In the genomic region with DNA sequence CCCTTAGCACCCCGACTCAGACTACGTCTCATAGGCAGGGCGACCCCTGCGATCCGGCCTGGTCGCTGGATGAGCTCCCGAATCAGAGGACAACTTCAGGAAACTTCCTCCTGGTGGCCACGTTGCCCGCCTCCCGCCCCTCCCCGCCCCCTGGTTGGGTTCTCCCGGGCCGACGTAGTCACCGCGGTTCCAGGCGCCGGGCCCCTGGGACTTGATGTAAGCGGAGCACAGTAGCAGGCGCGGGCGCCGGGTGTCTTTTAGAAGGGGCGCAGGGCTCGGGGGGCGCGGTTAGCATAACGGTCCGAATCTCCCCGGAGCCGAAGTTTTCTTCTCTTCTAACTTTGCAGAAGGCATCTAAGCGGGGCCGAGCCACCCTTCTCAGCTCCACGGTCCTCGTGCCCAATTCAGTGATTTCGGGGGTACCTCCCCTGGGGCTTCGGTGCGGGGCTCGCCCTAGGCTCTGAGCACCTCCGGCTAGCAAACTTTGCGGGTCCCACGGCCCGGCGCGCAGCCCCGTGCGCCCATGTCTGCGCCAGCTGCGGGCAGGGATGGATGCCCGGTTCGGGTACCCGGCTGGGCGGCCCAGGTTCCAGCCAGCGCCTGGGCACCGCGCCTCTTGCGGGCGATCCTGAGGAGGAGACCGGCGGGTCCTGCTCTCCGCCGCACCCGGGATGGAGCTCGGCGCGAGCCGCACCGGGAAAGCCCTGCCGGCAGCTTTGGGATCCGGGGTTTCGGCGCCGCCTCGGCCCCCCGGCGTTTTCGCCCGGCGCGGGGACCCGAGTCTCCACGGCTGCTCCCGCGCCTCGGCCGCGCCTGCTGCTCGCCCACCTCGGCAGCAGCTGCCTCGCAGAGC, we compare ENCODE assay signal across 9 mouse cellular contexts. TPM values are rescaled to one million over a fixed set of nuclear protein-coding genes. Genes with fewer than 3 reads are reported as not detected.
DNase-seq lines count a peak whose midpoint lies in the region; ATAC-seq lines count a peak whose summit lies in the region.
"Had no signal": no experiment of that assay in that cellular context is flagged by ENCODE, and none has a peak within 500 bp of the region (broad histone marks: within the 10 kb centered on the region; RNA-seq: fewer than 3 reads in every experiment).

No protein-coding gene starts in this region.

- H3K36me3 ChIP-seq in liver, embryonic 11.5 days (ENCODE audit: control insufficient read depth, insufficient read depth, low read length), result no peaks in the 10 kb centered on the region

- H3K4me2 ChIP-seq in liver, embryonic 11.5 days, result peak overlapping the region; percentile 75

- ATAC-seq in liver, embryonic 11.5 days (replicated peaks; ENCODE audit: low FRiP score), result no peak

- peaks cover 2% of the 10 kb centered on the region; the same call in 1 of the 2 replicates for H3K4me1 ChIP-seq in liver, embryonic 11.5 days (replicated peaks; ENCODE audit: control insufficient read depth, insufficient read depth, low read length)

- WGBS in liver, embryonic 11.5 days, result 3% methylated on average over 89 of the region's 90 CpGs

- peak; percentile 44 for DNase-seq in gastrocnemius, postnatal 10 days
- no peak for DNase-seq in gastrocnemius, postnatal 36 days
- DNase-seq in thymus, postnatal 4 days, result peak; percentile 42
- DNase-seq in thymus, postnatal 25 days, result no peak
- DNase-seq in heart, postnatal 36 days, result peak; percentile 14 to 21
- DNase-seq in liver, embryonic 11.5 days (ENCODE audit: low spot score), result peak; percentile 61
- DNase-seq in retina, embryonic 14.5 days (ENCODE audit: low spot score), result peak; percentile 63
- no peak for DNase-seq in gastrocnemius, adult 8-10 months (ENCODE audit: low spot score in 2 of 2)

- intact Hi-C loops in gastrocnemius, postnatal 36 days (cut with DNase I), result loop anchor here (5.0 kb wide), 4 partner anchors 74 to 216 kb away; no protein-coding TSS in a partner anchor
- intact Hi-C loops in heart, postnatal 36 days (cut with DNase I), result loop anchor here (2.0 kb wide), 1 partner anchor 200 kb away; no protein-coding TSS in a partner anchor

- peak overlapping the region; percentile 68 for H3K27ac ChIP-seq in liver, embryonic 11.5 days (ENCODE audit: low read depth, low read length)

- H3K27me3 ChIP-seq in liver, embryonic 11.5 days (replicated peaks; ENCODE audit: control insufficient read depth, insufficient read depth, low read length), result peaks cover 59% of the 10 kb centered on the region

- H3K4me3 ChIP-seq in liver, embryonic 11.5 days (ENCODE audit: low read depth, low read length), result peak overlapping the region; percentile 56

- peak overlapping the region; percentile 56 for H3K9ac ChIP-seq in liver, embryonic 11.5 days (ENCODE audit: low read depth, low read length)

- no peaks in the 10 kb centered on the region for H3K9me3 ChIP-seq in liver, embryonic 11.5 days (ENCODE audit: control insufficient read depth, low read length)

RNA-seq across cellular contexts. Expression of a gene that starts 0.5 kb away (rescaled TPM):
- total RNA-seq in gastrocnemius, postnatal 10 days (2021), result 10 to 100 TPM in 1 of 2 experiments, 1 to 10 TPM in 1; 5.5 to 10.1 TPM
- total RNA-seq in gastrocnemius, postnatal 36 days (2021), result under 1 TPM; 0.54 to 0.59 TPM
- total RNA-seq in heart, postnatal 36 days (2021), result 1 to 10 TPM; 1.1 to 2.6 TPM
- 1.4 and 1.9 TPM in 2 replicates for polyA plus RNA-seq in liver, embryonic 11.5 days (2014; fragmentation: Nextera tagmentation; extraction: Ambion mirVana)
- under 1 TPM; 0.19 to 0.58 (median 0.48) TPM for total RNA-seq in gastrocnemius, adult 8-10 months (2022)
- total RNA-seq: common myeloid progenitor, adult 5-6 weeks had no signal

Comparison
In these comparisons a context has a peak if more than half of its experiments do, and no peak if none do; other contexts are left out.
1. DNase-seq: peak in gastrocnemius, postnatal 10 days (single experiment), thymus, postnatal 4 days (single experiment), heart, postnatal 36 days (2 of 2), liver, embryonic 11.5 days (single experiment) and retina, embryonic 14.5 days (single experiment); none in gastrocnemius, postnatal 36 days (0 of 2), thymus, postnatal 25 days (single experiment) and gastrocnemius, adult 8-10 months (0 of 2).